Mouse (Mus musculus): ENCODE data around the gene Cdc42ep1.

DNA sequence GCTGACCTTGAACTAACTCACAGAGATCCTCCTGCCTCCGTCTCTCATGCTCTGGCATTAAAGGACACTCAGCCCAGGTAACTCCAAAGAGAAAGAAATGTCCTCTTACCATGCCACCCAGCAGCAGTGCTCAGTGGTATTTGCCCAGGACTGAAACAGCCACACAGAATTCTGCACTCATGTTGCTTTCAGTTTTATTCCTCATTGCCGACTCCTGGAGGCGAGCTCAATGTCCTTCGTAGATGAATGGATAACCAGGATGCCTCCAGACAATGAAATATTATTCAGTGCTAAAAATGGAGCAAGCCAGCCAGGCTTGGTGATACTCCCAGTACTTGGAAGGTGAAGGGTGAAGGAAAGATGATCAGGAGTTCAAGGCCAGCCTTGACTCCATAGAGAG lies 28.8 kb upstream of the Cdc42ep1 start:
- TF ChIP-seq POLR2A (IDR thresholded peaks at IDR 0.05; ENCODE audit: low read depth, low read length) (no peak), CTCF (conservative IDR thresholded peaks at IDR 0.05; ENCODE audit: insufficient read depth, insufficient read length, low read depth, low read length) (no peak)
